Mouse (Mus musculus) myocyte (in vitro differentiated cells): ENCODE measurements at regions not wholly inside any gene's neighbourhood (a gene's known extent, or its start where the extent isn't known, plus 50 kb on each side); places are given as distances from the start of the nearest gene placed in this dataset.

Experiments
- H3K27me3 ChIP-seq: one replicate; pipeline ENCODE4 v1.6.1; 2011; ENCODE audit not compliant: control insufficient read depth, insufficient read depth, insufficient read length
- H3K36me3 ChIP-seq: one replicate; pipeline ENCODE4 v1.6.1; 2011; ENCODE audit not compliant: control insufficient read depth, insufficient read depth
- H3K4me2 ChIP-seq: one replicate; pipeline ENCODE4 v1.6.1; 2011; ENCODE audit warnings: low read depth, control low read depth
- H3K4me3 ChIP-seq: one replicate; pipeline ENCODE4 v1.5.1; 2011; ENCODE audit warnings: mild to moderate bottlenecking, control low read depth, moderate library complexity
- H3K79me2 ChIP-seq: one replicate; pipeline ENCODE4 v1.6.1; 2011; ENCODE audit not compliant: control insufficient read depth, insufficient read depth
- H3ac ChIP-seq: one replicate; pipeline ENCODE4 v1.6.1; 2011; ENCODE audit not compliant: control insufficient read depth, insufficient read length
- CEBPB ChIP-seq: IDR thresholded peaks from 2 replicates; pipeline ENCODE4 v1.6.1; 2011; ENCODE audit warnings: mild to moderate bottlenecking, moderate library complexity; ENCODE audit not compliant: poor library complexity, insufficient read depth, severe bottlenecking
- E2F4 ChIP-seq: IDR thresholded peaks from one replicate; pipeline ENCODE4 v1.6.1; 2011; ENCODE audit warnings: mild to moderate bottlenecking, control low read depth, moderate library complexity; ENCODE audit not compliant: insufficient read depth
- MAX ChIP-seq: IDR thresholded peaks from one replicate; pipeline ENCODE4 v1.6.1; 2011; ENCODE audit warnings: low read depth, mild to moderate bottlenecking, control low read depth
- MYOD1 ChIP-seq, 3 experiments: IDR thresholded peaks; one replicate each; pipeline ENCODE4 v1.6.1; 2011; ENCODE audit warnings: control low read depth in 2 of 3, low read depth in 2 of 3, mild to moderate bottlenecking in 2 of 3, moderate library complexity in 1 of 3; ENCODE audit not compliant: insufficient read length in 2 of 3, control insufficient read depth in 1 of 3
- MYOG ChIP-seq, 3 experiments: IDR thresholded peaks; one replicate each; pipeline ENCODE4 v1.6.1; 2011; ENCODE audit warnings: control low read depth in 2 of 3, low read depth in 2 of 3, mild to moderate bottlenecking in 2 of 3; ENCODE audit not compliant: insufficient read length in 2 of 3, control insufficient read depth in 1 of 3, insufficient read depth in 1 of 3
- POLR2A ChIP-seq: IDR thresholded peaks from one replicate; pipeline ENCODE4 v1.6.1; 2011; ENCODE audit warnings: low read depth, mild to moderate bottlenecking, control low read depth, moderate library complexity; ENCODE audit not compliant: insufficient read length
- POLR2AphosphoS2 ChIP-seq: IDR thresholded peaks from one replicate; pipeline ENCODE4 v1.6.1; 2011; ENCODE audit warnings: low read depth, control low read depth; ENCODE audit not compliant: insufficient read length
- REST ChIP-seq: IDR thresholded peaks from one replicate; pipeline ENCODE4 v1.6.1; 2011; ENCODE audit warnings: mild to moderate bottlenecking, control low read depth, moderate library complexity; ENCODE audit not compliant: insufficient read depth, insufficient read length
- SRF ChIP-seq: IDR thresholded peaks from one replicate; pipeline ENCODE4 v1.6.1; 2011; ENCODE audit warnings: low read depth; ENCODE audit not compliant: control insufficient read depth, insufficient read length
- TCF12 ChIP-seq: IDR thresholded peaks from one replicate; pipeline ENCODE4 v1.6.1; 2011; ENCODE audit warnings: mild to moderate bottlenecking, control low read depth; ENCODE audit not compliant: poor library complexity, insufficient read depth, severe bottlenecking
- TCF3 ChIP-seq: IDR thresholded peaks from one replicate; pipeline ENCODE4 v1.6.1; 2011; ENCODE audit warnings: low read depth, control low read depth; ENCODE audit not compliant: insufficient read length
- USF1 ChIP-seq: IDR thresholded peaks from one replicate; pipeline ENCODE4 v1.6.1; 2011; ENCODE audit warnings: low read depth, mild to moderate bottlenecking, control low read depth, moderate library complexity

- H3K4me2 ChIP-seq, result no peak overlapping the region
- no peak overlapping the region for H3K4me3 ChIP-seq
- no peak for TF ChIP-seq SRF
- no peak for TF ChIP-seq TCF12
- no peak for TF ChIP-seq MYOD1 (IDR thresholded peaks at IDR 0.05; ENCODE audit: control insufficient read depth in 1 of 3, insufficient read length in 2 of 3, low read depth in 2 of 3)
- H3K27me3 ChIP-seq, result no peaks in the 10 kb centered on the region
- H3ac ChIP-seq, result no peak overlapping the region
- no peaks in the 10 kb centered on the region for H3K79me2 ChIP-seq
- H3K36me3 ChIP-seq, result no peaks in the 10 kb centered on the region
Observed at GRCm38 (mm10) chr8:35218327-35218726, 547.3 kb upstream of the Gm19410 start.

- no peaks in the 10 kb centered on the region for H3K27me3 ChIP-seq
- H3K4me2 ChIP-seq, result no peak overlapping the region
- no peak for TF ChIP-seq POLR2A
- TF ChIP-seq TCF12, result no peak
- TF ChIP-seq CEBPB, result no peak
- no peak for TF ChIP-seq MYOG (IDR thresholded peaks at IDR 0.05; ENCODE audit: control insufficient read depth in 1 of 3, insufficient read depth in 1 of 3, insufficient read length in 2 of 3, low read depth in 2 of 3)
- no peak for TF ChIP-seq MYOD1 (IDR thresholded peaks at IDR 0.05; ENCODE audit: control insufficient read depth in 1 of 3, insufficient read length in 2 of 3, low read depth in 2 of 3)
- no peak for TF ChIP-seq TCF3
- TF ChIP-seq E2F4, result no peak
- TF ChIP-seq MAX, result no peak
- TF ChIP-seq USF1, result no peak
- TF ChIP-seq REST, result no peak
- TF ChIP-seq SRF, result no peak
- no peak for TF ChIP-seq POLR2AphosphoS2
Observed at GRCm38 (mm10) chr8:35224053-35224924, 541.3 kb upstream of the Gm19410 start.

GRCm38 (mm10) chr8:35224925-35225244, 540.7 kb upstream of the Gm19410 start:
- Histone ChIP-seq H3K4me2 (no peak overlapping the region), H3K79me2 (no peaks in the 10 kb centered on the region), H3ac (no peak overlapping the region), H3K4me3 (no peak overlapping the region), H3K36me3 (no peaks in the 10 kb centered on the region), H3K27me3 (no peaks in the 10 kb centered on the region)
- TF ChIP-seq POLR2A (no peak), MYOG (IDR thresholded peaks at IDR 0.05; ENCODE audit: control insufficient read depth in 1 of 3, insufficient read depth in 1 of 3, insufficient read length in 2 of 3, low read depth in 2 of 3) (no peak), TCF12 (no peak), MYOD1 (IDR thresholded peaks at IDR 0.05; ENCODE audit: control insufficient read depth in 1 of 3, insufficient read length in 2 of 3, low read depth in 2 of 3) (no peak)

More at GRCm38 (mm10) chr8:35224053-35224924, 541.3 kb upstream of the Gm19410 start:
- no peaks in the 10 kb centered on the region for H3K79me2 ChIP-seq
- H3K36me3 ChIP-seq, result no peaks in the 10 kb centered on the region
- no peak overlapping the region for H3ac ChIP-seq
- H3K4me3 ChIP-seq, result no peak overlapping the region

GRCm38 (mm10) chr8:35227079-35227478, 538.5 kb upstream of the Gm19410 start:
- Histone ChIP-seq H3K4me2 (no peak overlapping the region), H3ac (no peak overlapping the region), H3K27me3 (no peaks in the 10 kb centered on the region), H3K4me3 (no peak overlapping the region), H3K36me3 (no peaks in the 10 kb centered on the region), H3K79me2 (no peaks in the 10 kb centered on the region)
- TF ChIP-seq POLR2A (no peak), TCF12 (no peak), SRF (no peak), POLR2AphosphoS2 (no peak), TCF3 (no peak), CEBPB (no peak), MYOD1 (IDR thresholded peaks at IDR 0.05; ENCODE audit: control insufficient read depth in 1 of 3, insufficient read length in 2 of 3, low read depth in 2 of 3) (no peak), USF1 (no peak), MAX (no peak), REST (no peak), MYOG (IDR thresholded peaks at IDR 0.05; ENCODE audit: control insufficient read depth in 1 of 3, insufficient read depth in 1 of 3, insufficient read length in 2 of 3, low read depth in 2 of 3) (no peak), E2F4 (no peak)

- no peak overlapping the region for H3K4me3 ChIP-seq
- no peak for TF ChIP-seq SRF
- TF ChIP-seq TCF12, result no peak
- TF ChIP-seq E2F4, result no peak
- no peak for TF ChIP-seq REST
- no peak for TF ChIP-seq POLR2AphosphoS2
- TF ChIP-seq TCF3, result no peak
- TF ChIP-seq MYOG (IDR thresholded peaks at IDR 0.05; ENCODE audit: control insufficient read depth in 1 of 3, insufficient read depth in 1 of 3, insufficient read length in 2 of 3, low read depth in 2 of 3), result no peak
- no peak for TF ChIP-seq POLR2A
- no peak for TF ChIP-seq MAX
- no peak for TF ChIP-seq USF1
- TF ChIP-seq CEBPB, result no peak
- TF ChIP-seq MYOD1 (IDR thresholded peaks at IDR 0.05; ENCODE audit: control insufficient read depth in 1 of 3, insufficient read length in 2 of 3, low read depth in 2 of 3), result no peak
- no peaks in the 10 kb centered on the region for H3K79me2 ChIP-seq
- H3ac ChIP-seq, result no peak overlapping the region
- H3K36me3 ChIP-seq, result no peaks in the 10 kb centered on the region
- no peak overlapping the region for H3K4me2 ChIP-seq
- H3K27me3 ChIP-seq, result no peaks in the 10 kb centered on the region
Observed at GRCm38 (mm10) chr8:35228449-35228848, 537.1 kb upstream of the Gm19410 start.
